Mouse (Mus musculus) testis, adult 2 months (tissue): ENCODE data around the gene Iqsec1. TPM values are rescaled to one million over a fixed set of nuclear protein-coding genes. Genes with fewer than 3 reads are reported as not detected.
"Not testable (repeated sequence)": the region's sequence is repeated elsewhere in the genome, so short reads cannot be mapped to it uniquely, and the experiment has no call there.

ENCODE experiments used
- H3K27ac ChIP-seq: fragments of 200-500 bp; 2 replicates; pipeline ENCODE4 v1.5.1; 2012; ENCODE audit warnings: low read depth, low read length; ENCODE audit not compliant: control insufficient read depth, insufficient read depth
- H3K27me3 ChIP-seq: fragments of 200-500 bp; 2 replicates; pipeline ENCODE4 v1.6.1; 2012; ENCODE audit warnings: mild to moderate bottlenecking, low read length, moderate library complexity; ENCODE audit not compliant: control insufficient read depth, insufficient read depth
- H3K36me3 ChIP-seq: fragments of 200-500 bp; 2 replicates; pipeline ENCODE4 v1.6.1; 2012; ENCODE audit warnings: mild to moderate bottlenecking, low read length; ENCODE audit not compliant: control insufficient read depth, insufficient read depth
- H3K4me1 ChIP-seq: fragments of 200-500 bp; 2 replicates; pipeline ENCODE4 v1.6.1; 2012; ENCODE audit warnings: low read length; ENCODE audit not compliant: control insufficient read depth, insufficient read depth
- H3K4me3 ChIP-seq: fragments of 200-500 bp; 2 replicates; pipeline ENCODE4 v1.5.1; 2012; ENCODE audit warnings: low read depth, mild to moderate bottlenecking, low read length, moderate library complexity, mixed read lengths; ENCODE audit not compliant: control insufficient read depth
- CTCF ChIP-seq: fragments of 200-500 bp; IDR thresholded peaks from 2 replicates; pipeline ENCODE4 v1.5.1; 2012; ENCODE audit warnings: low read depth, mild to moderate bottlenecking, inconsistent platforms, low read length, moderate library complexity; ENCODE audit not compliant: control insufficient read depth, insufficient read depth, insufficient replicate concordance
- POLR2A ChIP-seq: fragments of 200-500 bp; IDR thresholded peaks from 2 replicates; pipeline ENCODE4 v1.6.1; 2012; ENCODE audit warnings: low read depth, mild to moderate bottlenecking, inconsistent platforms, low read length, moderate library complexity; ENCODE audit not compliant: control insufficient read depth
- polyA plus RNA-seq: library from polyadenylated mRNA; depleted of rRNA; stranded (reverse); fragments of >200 nt; gene quantifications from 2 replicates; pipeline ENCODE4 v1.2.3, GENCODE M21; 2012

The Iqsec1 gene
- polyA plus RNA-seq, 1 experiment = 47.2 TPM

GRCm38 (mm10) chr6:90653736-90654135 is 334.7 kb downstream of the Iqsec1 start:
- Histone ChIP-seq H3K4me1 (no peaks in the 10 kb centered on the region), H3K36me3 (no peaks in the 10 kb centered on the region), H3K27ac (no peak overlapping the region), H3K27me3 (no peaks in the 10 kb centered on the region), H3K4me3 (no peak overlapping the region)
- TF ChIP-seq CTCF (peak; percentile 49; the same call in 1 of the 2 replicates), POLR2A (no peak)

- no peak overlapping the region for H3K4me3 ChIP-seq
- no peak overlapping the region for H3K27ac ChIP-seq
- no peaks in the 10 kb centered on the region for H3K4me1 ChIP-seq
- H3K27me3 ChIP-seq = no peaks in the 10 kb centered on the region
- TF ChIP-seq CTCF (no peak), POLR2A (no peak)
- no peaks in the 10 kb centered on the region for H3K36me3 ChIP-seq
These were observed 337.9 kb downstream of the Iqsec1 start for GRCm38 (mm10) chr6:90650634-90651033.

- H3K4me3 ChIP-seq = no peak overlapping the region
- H3K4me1 ChIP-seq = no peaks in the 10 kb centered on the region
- H3K27me3 ChIP-seq = no peaks in the 10 kb centered on the region
- no peak overlapping the region for H3K27ac ChIP-seq
- no peak for TF ChIP-seq CTCF
- no peak for TF ChIP-seq POLR2A
- no peaks in the 10 kb centered on the region for H3K36me3 ChIP-seq
These were observed 339.2 kb downstream of the Iqsec1 start for GRCm38 (mm10) chr6:90649279-90649678.

DNA sequence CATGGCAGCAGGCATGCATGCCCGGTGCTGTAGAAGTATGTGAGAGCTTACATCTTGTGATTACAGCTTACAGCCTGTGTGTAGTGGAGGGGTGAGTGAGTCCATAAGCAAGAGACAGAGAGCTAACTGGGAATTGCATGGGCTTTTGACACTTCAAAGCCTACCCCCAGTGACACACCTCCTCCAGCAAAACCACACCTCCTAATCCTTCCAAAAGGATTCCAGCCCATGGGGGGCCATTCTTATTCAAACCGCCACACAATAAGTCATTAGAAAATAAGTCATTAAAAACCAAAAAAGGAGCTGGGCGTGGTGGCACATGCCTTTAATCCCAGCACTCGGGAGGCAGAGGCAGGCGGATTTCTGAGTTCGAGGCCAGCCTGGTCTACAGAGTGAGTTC is 340.1 kb downstream of the Iqsec1 start:
- Histone ChIP-seq H3K4me3 (no peak overlapping the region), H3K4me1 (no peaks in the 10 kb centered on the region)

GRCm38 (mm10) chr6:90644965-90645364 is 343.5 kb downstream of the Iqsec1 start:
- TF ChIP-seq POLR2A (no peak), CTCF (no peak)
- H3K4me1 ChIP-seq = no peaks in the 10 kb centered on the region
- H3K4me3 ChIP-seq = no peak overlapping the region
- no peaks in the 10 kb centered on the region for H3K27me3 ChIP-seq
- H3K36me3 ChIP-seq = no peaks in the 10 kb centered on the region
- H3K27ac ChIP-seq = no peak overlapping the region

More for the DNA sequence above, 340.1 kb downstream of the Iqsec1 start:
- Histone ChIP-seq H3K27me3 (no peaks in the 10 kb centered on the region), H3K27ac (no peak overlapping the region), H3K36me3 (no peaks in the 10 kb centered on the region)
- TF ChIP-seq POLR2A = no peak
- TF ChIP-seq CTCF = no peak

DNA sequence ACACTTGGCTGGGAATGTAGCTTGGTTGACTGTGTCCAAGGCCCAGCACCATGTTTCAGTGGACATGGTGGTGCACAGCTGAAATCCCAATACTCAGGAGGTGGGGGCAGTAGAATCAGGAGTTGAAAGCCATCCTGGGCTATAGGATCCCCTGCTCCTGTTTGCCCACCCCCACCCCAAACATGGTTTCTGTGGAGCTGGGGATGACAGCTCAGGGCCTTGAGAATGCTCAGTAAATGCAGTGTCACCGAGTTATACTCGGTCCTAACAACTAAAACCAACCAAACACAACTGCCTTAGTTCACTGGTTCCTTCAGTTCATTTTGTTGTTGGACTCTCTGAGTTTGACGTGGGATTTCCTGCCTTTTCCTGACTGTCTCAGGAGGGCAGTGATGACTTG is 345.4 kb downstream of the Iqsec1 start:
- TF ChIP-seq POLR2A = no peak
- TF ChIP-seq CTCF = no peak
- no peak overlapping the region for H3K27ac ChIP-seq
- no peak overlapping the region for H3K4me3 ChIP-seq
- H3K4me1 ChIP-seq = no peaks in the 10 kb centered on the region
- H3K36me3 ChIP-seq = no peaks in the 10 kb centered on the region
- H3K27me3 ChIP-seq = no peaks in the 10 kb centered on the region

GRCm38 (mm10) chr6:90635611-90636010 is 352.9 kb downstream of the Iqsec1 start:
- Histone ChIP-seq H3K27ac (no peak overlapping the region), H3K4me3 (no peak overlapping the region), H3K4me1 (no peaks in the 10 kb centered on the region), H3K27me3 (no peaks in the 10 kb centered on the region), H3K36me3 (no peaks in the 10 kb centered on the region)
- TF ChIP-seq POLR2A (no peak), CTCF (no peak)

GRCm38 (mm10) chr6:90635081-90635480 is 353.4 kb downstream of the Iqsec1 start:
- TF ChIP-seq POLR2A (no peak), CTCF (no peak)
- no peaks in the 10 kb centered on the region for H3K27me3 ChIP-seq
- H3K4me3 ChIP-seq = no peak overlapping the region
- no peaks in the 10 kb centered on the region for H3K36me3 ChIP-seq
- H3K27ac ChIP-seq = no peak overlapping the region
- no peaks in the 10 kb centered on the region for H3K4me1 ChIP-seq

- not testable (repeated sequence) for H3K4me3 ChIP-seq, H3K36me3 ChIP-seq, H3K27me3 ChIP-seq
These were observed 356.0 kb downstream of the Iqsec1 start for GRCm38 (mm10) chr6:90632526-90632925.

More at GRCm38 (mm10) chr6:90632526-90632925, 356.0 kb downstream of the Iqsec1 start:
- not testable (repeated sequence) for H3K4me1 ChIP-seq, H3K27ac ChIP-seq
